Mouse (Mus musculus) embryonic fibroblast, embryonic 13.5 days (primary cell): Measurements from ENCODE around the gene Hs6st1.

Experiments
- CTCF ChIP-seq: IDR thresholded peaks from 2 replicates; pipeline ENCODE4 v1.5.1; 2011; ENCODE audit warnings: mild to moderate bottlenecking, control low read depth, low read length, moderate library complexity, borderline replicate concordance; ENCODE audit not compliant: insufficient read depth
- POLR2A ChIP-seq: IDR thresholded peaks from 2 replicates; pipeline ENCODE4 v1.6.1; 2011; ENCODE audit warnings: low read depth, mild to moderate bottlenecking, control low read depth, low read length, moderate library complexity

DNA sequence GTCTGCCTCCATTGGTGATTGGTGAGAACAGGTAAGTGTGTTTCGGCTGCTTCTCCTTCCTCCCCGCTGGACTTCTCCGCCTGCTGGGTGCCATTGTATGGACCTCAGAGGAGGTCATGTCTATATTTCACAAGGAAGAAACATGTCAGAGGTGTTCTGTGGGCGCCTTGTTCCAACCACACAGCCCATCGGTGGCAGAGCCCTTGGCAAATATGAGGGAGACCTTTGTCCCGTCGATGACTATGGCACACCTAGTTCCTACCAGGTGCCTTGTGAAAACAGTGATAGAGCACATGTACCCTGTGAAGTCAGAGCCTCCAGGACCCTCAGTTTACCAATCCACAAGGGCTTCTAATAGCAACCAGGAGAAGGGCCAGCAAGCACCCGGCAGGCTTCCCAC lies 25.5 kb downstream of the Hs6st1 start:
- TF ChIP-seq CTCF (no peak), POLR2A (no peak)
